Comparison of ENCODE assay signal across 8 mouse cellular contexts in the genomic region with DNA sequence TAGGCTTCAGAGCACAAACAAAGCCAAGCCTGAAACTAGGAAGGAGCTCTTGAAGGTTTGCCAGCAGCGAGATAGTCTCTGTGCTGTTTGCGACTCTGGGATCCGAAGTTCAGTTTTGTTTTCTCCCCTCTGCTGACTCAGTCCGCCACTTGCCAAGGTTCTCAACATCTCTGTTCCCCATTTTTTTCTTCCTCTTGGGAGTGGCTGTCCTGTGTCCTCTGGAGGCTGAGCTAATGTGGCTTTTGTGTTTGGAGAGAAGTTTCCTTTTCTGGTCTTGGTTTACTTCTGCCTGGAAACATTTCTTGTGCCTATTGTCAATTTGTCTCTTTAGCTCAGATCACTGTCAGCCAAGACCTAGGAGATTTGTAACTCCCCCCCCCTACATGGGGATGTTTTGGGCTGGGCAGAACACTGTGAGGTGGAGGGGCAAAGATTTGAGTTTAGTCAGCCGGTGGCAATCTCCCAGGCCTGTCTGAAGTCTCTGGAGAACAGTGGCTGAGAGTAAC.
DNase-seq lines count a peak whose midpoint lies in the region; ATAC-seq lines count a peak whose summit lies in the region.

No protein-coding gene starts in this region.

- DNase-seq in frontal cortex, postnatal 10 days (ENCODE audit: low spot score in 2 of 2): peak; percentile 26 to 31
- no peak for DNase-seq in frontal cortex, adult 2 months (ENCODE audit: extremely low spot score in 1 of 2, low spot score in 1 of 2)
- peak; percentile 82 for DNase-seq in Muller cell, postnatal 12 days (ENCODE audit: inconsistent ontology term)
- DNase-seq in kidney, adult 9 months: peak; percentile 95
- peak; percentile 91 for DNase-seq in lung, postnatal 36 days
- DNase-seq in embryo, embryonic 10.5 days (ENCODE audit: low spot score): no peak

- peak; percentile 78 for ATAC-seq in granulocyte monocyte progenitor cell, adult 5-6 weeks (replicated peaks; ENCODE audit: poor library complexity, severe bottlenecking)
- no peak for ATAC-seq in cerebellum, adult (ENCODE audit: insufficient number of reproducible peaks, low FRiP score, low TSS enrichment)

Comparison
In these comparisons a context has a peak if more than half of its experiments do, and no peak if none do; other contexts are left out.
1. DNase-seq: peak in frontal cortex, postnatal 10 days (2 of 2), Muller cell, postnatal 12 days (single experiment), kidney, adult 9 months (single experiment) and lung, postnatal 36 days (single experiment); none in frontal cortex, adult 2 months (0 of 2) and embryo, embryonic 10.5 days (single experiment).